ENCODE assay signal across 9 mouse cellular contexts in genomic region chr19:54046684-54047070, GRCm38 (mm10). TPM values are rescaled to one million over a fixed set of nuclear protein-coding genes. Genes with fewer than 3 reads are reported as not detected.
DNase-seq lines count a peak whose midpoint lies in the region; ATAC-seq lines count a peak whose summit lies in the region.
"Had no signal": no experiment of that assay in that cellular context is flagged by ENCODE, and none has a peak within 500 bp of the region (broad histone marks: within the 10 kb centered on the region; RNA-seq: fewer than 3 reads in every experiment).

No protein-coding gene starts in this region.

- intact Hi-C loops in heart, postnatal 10 days (cut with DNase I) = loop anchor here (5.0 to 10.0 kb wide), 2 partner anchors 208 to 1151 kb away; no protein-coding TSS in a partner anchor

- peak overlapping the region; percentile 42; the same call in 1 of the 2 replicates for H3K9ac ChIP-seq in heart, embryonic 12.5 days
- peak overlapping the region; percentile 56 for H3K9ac ChIP-seq in forebrain, embryonic 15.5 days (replicated peaks)
- H3K9ac ChIP-seq in liver, embryonic 13.5 days = no peak overlapping the region

- H3K4me1 ChIP-seq in heart, embryonic 12.5 days (replicated peaks) = peaks cover 33% of the 10 kb centered on the region
- H3K4me1 ChIP-seq in forebrain, embryonic 15.5 days = peaks cover 36% of the 10 kb centered on the region
- peaks cover 40% of the 10 kb centered on the region for H3K4me1 ChIP-seq in liver, embryonic 13.5 days (replicated peaks)

- H3K4me3 ChIP-seq in heart, embryonic 12.5 days = peak overlapping the region; percentile 58
- H3K4me3 ChIP-seq in forebrain, embryonic 15.5 days = peak overlapping the region; percentile 65
- peak overlapping the region; percentile 54 for H3K4me3 ChIP-seq in liver, embryonic 13.5 days (replicated peaks)

- no peak overlapping the region for H3K27ac ChIP-seq in heart, embryonic 12.5 days (ENCODE audit: poor library complexity, severe bottlenecking)
- no peak overlapping the region for H3K27ac ChIP-seq in forebrain, embryonic 15.5 days (replicated peaks)
- H3K27ac ChIP-seq in liver, embryonic 13.5 days = no peak overlapping the region

- H3K36me3 ChIP-seq in heart, embryonic 12.5 days = no peaks in the 10 kb centered on the region
- no peaks in the 10 kb centered on the region for H3K36me3 ChIP-seq in forebrain, embryonic 15.5 days
- no peaks in the 10 kb centered on the region for H3K36me3 ChIP-seq in liver, embryonic 13.5 days

- no peak for DNase-seq in heart, postnatal 10 days
- peak; percentile 13 for DNase-seq in Muller cell, postnatal 12 days (ENCODE audit: inconsistent ontology term)
- DNase-seq in liver, embryonic 13.5 days = no peak
- DNase-seq in frontal cortex, postnatal 25 days (ENCODE audit: low spot score in 2 of 2) = no peak
- no peak for DNase-seq in adrenal gland, adult 8-10 months
- DNase-seq in natural killer cell, adult 2 months (ENCODE audit: low spot score in 2 of 2) = no peak

- H3K4me2 ChIP-seq in heart, embryonic 12.5 days = peak overlapping the region; percentile 96
- peak overlapping the region; percentile 96 for H3K4me2 ChIP-seq in forebrain, embryonic 15.5 days (replicated peaks)
- H3K4me2 ChIP-seq in liver, embryonic 13.5 days = peak overlapping the region; percentile 69

- peaks cover 63% of the 10 kb centered on the region for H3K27me3 ChIP-seq in heart, embryonic 12.5 days (replicated peaks)
- H3K27me3 ChIP-seq in forebrain, embryonic 15.5 days = peaks cover 43% of the 10 kb centered on the region
- peaks cover 95% of the 10 kb centered on the region for H3K27me3 ChIP-seq in liver, embryonic 13.5 days

- WGBS in heart, embryonic 12.5 days = under 1% methylated on average over 46 of the region's 46 CpGs
- under 1% methylated on average over 46 of the region's 46 CpGs for WGBS in forebrain, embryonic 15.5 days
- 1% methylated on average over 46 of the region's 46 CpGs for WGBS in liver, embryonic 13.5 days (ENCODE audit: insufficient replicate concordance)

- no peak for ATAC-seq in heart, embryonic 12.5 days (ENCODE audit: insufficient number of reproducible peaks, low FRiP score)
- ATAC-seq in forebrain, embryonic 15.5 days (replicated peaks) = no peak
- ATAC-seq in liver, embryonic 13.5 days (ENCODE audit: low read depth) = no peak
- ATAC-seq: Patski had no signal

- H3K9me3 ChIP-seq in heart, embryonic 12.5 days (replicated peaks) = no peaks in the 10 kb centered on the region
- no peaks in the 10 kb centered on the region for H3K9me3 ChIP-seq in forebrain, embryonic 15.5 days
- no peaks in the 10 kb centered on the region for H3K9me3 ChIP-seq in liver, embryonic 13.5 days (replicated peaks)

RNA-seq across cellular contexts. Expression of gene Adra2a, which starts 2.7 kb away (rescaled TPM):
- 0.04 and 0.09 TPM in 2 replicates for polyA plus RNA-seq in heart, embryonic 12.5 days (2016; fragmentation: Nextera tagmentation; extraction: Ambion mirVana)
- total RNA-seq in heart, postnatal 10 days (2021) = under 1 TPM in 1 of 2 experiments, not detected in 1; 0.24 TPM
- 1.1 and 1.5 TPM in 2 replicates for polyA plus RNA-seq in forebrain, embryonic 15.5 days (2015; fragmentation: Nextera tagmentation; extraction: Ambion mirVana)
- polyA plus RNA-seq in liver, embryonic 13.5 days (2015; fragmentation: Nextera tagmentation; extraction: Ambion mirVana) = 0.05 and 0.12 TPM in 2 replicates
- total RNA-seq in adrenal gland, adult 8-10 months (2022) = under 1 TPM; 0.25 to 0.56 (median 0.38) TPM
